Comparison of ENCODE assay signal across 9 mouse cellular contexts in genomic region chr4:97564656-97565055, GRCm38 (mm10).
DNase-seq lines count a peak whose midpoint lies in the region; ATAC-seq and TF ChIP-seq lines count a peak whose summit lies in the region.
"Had no signal": no experiment of that assay in that cellular context is flagged by ENCODE, and none has a peak within 500 bp of the region (broad histone marks: within the 10 kb centered on the region; RNA-seq: fewer than 3 reads in every experiment).

No protein-coding gene starts in this region.

- H3K9me3 ChIP-seq in intestine, postnatal 0 days (ENCODE audit: control insufficient read depth): no peaks in the 10 kb centered on the region
- no peaks in the 10 kb centered on the region for H3K9me3 ChIP-seq in intestine, embryonic 15.5 days
- H3K9me3 ChIP-seq in forebrain, postnatal 0 days (ENCODE audit: low read length): no peaks in the 10 kb centered on the region
- H3K9me3 ChIP-seq: embryonic facial prominence, embryonic 12.5 days had no signal

- peak; percentile 64 for DNase-seq in CD4-positive helper T cell, adult 2 months (ENCODE audit: low read depth, low spot score)
- DNase-seq in adipocyte (ENCODE audit: low spot score): peak; percentile 79
- peak; percentile 47 for DNase-seq in forebrain, postnatal 0 days
- peak; percentile 83 for DNase-seq in naive thymus-derived CD4-positive, alpha-beta T cell, adult 2 months (ENCODE audit: low read depth)
- DNase-seq in right cerebral cortex, postnatal 14 days: no peak
- no peak for DNase-seq in frontal cortex, postnatal 14 days (ENCODE audit: low spot score in 2 of 2)

- H3K9ac ChIP-seq in intestine, postnatal 0 days (ENCODE audit: low read depth, low read length): no peak overlapping the region
- no peak overlapping the region for H3K9ac ChIP-seq in intestine, embryonic 15.5 days
- no peak overlapping the region for H3K9ac ChIP-seq in forebrain, postnatal 0 days
- H3K9ac ChIP-seq: embryonic facial prominence, embryonic 12.5 days had no signal

- 0 out of 2 replicates have a peak, but pooled peaks have one; percentile 28 for ATAC-seq in intestine, postnatal 0 days
- ATAC-seq in intestine, embryonic 15.5 days: no peak
- ATAC-seq in forebrain, postnatal 0 days: peak; percentile 81

- H3K36me3 ChIP-seq in intestine, postnatal 0 days (ENCODE audit: control insufficient read depth, insufficient read depth): no peaks in the 10 kb centered on the region
- no peaks in the 10 kb centered on the region for H3K36me3 ChIP-seq in intestine, embryonic 15.5 days
- no peaks in the 10 kb centered on the region for H3K36me3 ChIP-seq in forebrain, postnatal 0 days (ENCODE audit: insufficient read depth)
- H3K36me3 ChIP-seq: embryonic facial prominence, embryonic 12.5 days had no signal

- no peak overlapping the region for H3K27ac ChIP-seq in intestine, postnatal 0 days (ENCODE audit: low read depth, low read length)
- no peak overlapping the region for H3K27ac ChIP-seq in intestine, embryonic 15.5 days
- no peak overlapping the region for H3K27ac ChIP-seq in forebrain, postnatal 0 days (ENCODE audit: low read depth, low read length)
- H3K27ac ChIP-seq: embryonic facial prominence, embryonic 12.5 days had no signal

- H3K4me3 ChIP-seq in intestine, postnatal 0 days (ENCODE audit: low read depth, low read length): no peak overlapping the region
- H3K4me3 ChIP-seq in intestine, embryonic 15.5 days (replicated peaks): no peak overlapping the region
- H3K4me3 ChIP-seq in forebrain, postnatal 0 days (ENCODE audit: low read depth, low read length): no peak overlapping the region
- H3K4me3 ChIP-seq: embryonic facial prominence, embryonic 12.5 days had no signal

- no peaks in the 10 kb centered on the region for H3K4me1 ChIP-seq in intestine, postnatal 0 days (replicated peaks; ENCODE audit: control insufficient read depth, insufficient read depth, low read length)
- no peaks in the 10 kb centered on the region for H3K4me1 ChIP-seq in intestine, embryonic 15.5 days (replicated peaks)
- H3K4me1 ChIP-seq in forebrain, postnatal 0 days (ENCODE audit: insufficient read depth): no peaks in the 10 kb centered on the region
- H3K4me1 ChIP-seq: embryonic facial prominence, embryonic 12.5 days had no signal

- no peaks in the 10 kb centered on the region for H3K27me3 ChIP-seq in intestine, postnatal 0 days (replicated peaks; ENCODE audit: control insufficient read depth, insufficient read depth, low read length)
- no peaks in the 10 kb centered on the region for H3K27me3 ChIP-seq in intestine, embryonic 15.5 days (replicated peaks)
- no peaks in the 10 kb centered on the region for H3K27me3 ChIP-seq in forebrain, postnatal 0 days (ENCODE audit: insufficient read depth, low read length)
- H3K27me3 ChIP-seq: embryonic facial prominence, embryonic 12.5 days had no signal

- no peak overlapping the region for H3K4me2 ChIP-seq in intestine, postnatal 0 days (replicated peaks; ENCODE audit: low read depth)
- no peak overlapping the region for H3K4me2 ChIP-seq in intestine, embryonic 15.5 days (replicated peaks)
- no peak overlapping the region for H3K4me2 ChIP-seq in forebrain, postnatal 0 days (ENCODE audit: low read depth)
- H3K4me2 ChIP-seq: embryonic facial prominence, embryonic 12.5 days had no signal

- TF ChIP-seq CTCF in intestine, postnatal 0 days (IDR thresholded peaks at IDR 0.05; ENCODE audit: low read depth): peak; percentile 80
- TF ChIP-seq CTCF in forebrain, postnatal 0 days (IDR thresholded peaks at IDR 0.05; ENCODE audit: low read depth): peak; percentile 57

- 39% methylated on average over 4 of the region's 4 CpGs for WGBS in intestine, postnatal 0 days
- 41% methylated on average over 4 of the region's 4 CpGs for WGBS in intestine, embryonic 15.5 days
- WGBS in forebrain, postnatal 0 days: 21% methylated on average over 4 of the region's 4 CpGs

Comparison
In these comparisons a context has a peak if more than half of its experiments do, and no peak if none do; other contexts are left out.
1. DNase-seq: peak in CD4-positive helper T cell, adult 2 months (single experiment), adipocyte (single experiment), forebrain, postnatal 0 days (single experiment) and naive thymus-derived CD4-positive, alpha-beta T cell, adult 2 months (single experiment); none in right cerebral cortex, postnatal 14 days (single experiment) and frontal cortex, postnatal 14 days (0 of 2).